Mouse (Mus musculus): Measurements from ENCODE around the gene Uvssa.

Gene Uvssa

GRCm38 (mm10) chr5:33443794-33444193, 65.4 kb downstream of the Uvssa start:
- no peak for DNase-seq

DNA sequence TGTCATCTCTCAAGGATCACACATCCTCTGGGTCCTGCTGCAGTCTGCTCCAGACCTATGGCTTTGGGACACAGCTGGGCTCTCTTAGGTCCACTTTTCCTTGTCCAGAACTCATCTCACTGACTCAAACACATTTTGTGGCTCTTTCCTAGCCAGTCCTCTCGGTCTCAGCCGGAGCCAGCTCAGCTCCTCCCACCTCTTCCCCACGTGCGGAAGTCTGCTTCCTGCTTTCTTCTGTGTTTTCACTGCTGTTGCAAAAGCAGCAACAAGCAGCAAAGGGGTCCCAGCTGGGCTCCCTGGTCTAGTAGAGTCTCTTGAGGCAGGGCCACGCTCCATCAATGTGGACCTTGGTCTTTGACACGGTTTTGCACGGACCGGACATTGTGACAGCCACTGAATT, 77.4 kb downstream of the Uvssa start:
- DNase-seq: no peak

DNA sequence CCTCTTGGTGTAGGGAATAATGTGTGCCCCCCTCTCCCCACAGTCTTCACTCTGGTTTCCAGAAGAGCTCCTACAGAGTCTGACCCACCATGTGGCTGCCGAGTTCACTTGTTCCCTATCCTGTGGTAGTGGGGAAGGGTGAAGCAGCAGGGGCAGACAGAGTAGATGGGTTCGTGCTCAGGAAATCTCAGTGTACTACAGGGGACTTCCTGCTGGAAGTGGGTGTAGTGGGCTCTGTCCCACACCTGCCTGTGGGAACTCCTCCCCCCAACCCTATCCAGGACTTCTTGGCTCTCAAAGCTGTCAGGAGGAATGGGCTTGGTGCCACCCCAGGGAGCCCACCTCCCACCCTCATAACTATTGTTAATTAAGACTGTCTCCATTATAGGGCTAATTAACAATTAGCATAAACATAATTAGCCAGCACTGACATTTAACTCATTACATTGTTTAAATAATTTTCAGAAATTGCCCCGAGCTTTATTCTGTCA, 79.8 kb downstream of the Uvssa start:
- DNase-seq: no peak

DNA sequence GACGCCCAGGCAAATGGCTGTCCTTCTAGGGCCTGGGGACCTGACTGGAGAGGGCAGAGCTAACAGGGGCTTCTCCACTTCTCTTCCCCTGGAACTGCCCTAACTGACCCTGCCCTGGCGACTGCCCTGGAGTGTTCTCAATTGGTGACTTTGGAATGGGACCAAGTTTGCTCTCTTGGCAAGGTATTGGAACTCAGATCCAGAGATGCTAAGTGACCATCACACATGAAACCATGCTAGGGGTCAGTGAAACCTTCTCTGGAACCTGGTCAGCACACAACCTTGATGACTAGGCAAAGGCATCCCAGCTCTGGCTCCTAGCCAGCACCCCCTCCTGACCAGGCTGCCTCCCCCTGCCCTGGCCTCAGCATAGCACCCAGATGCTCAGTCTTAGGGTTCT, 80.8 kb downstream of the Uvssa start:
- DNase-seq: no peak

- DNase-seq: no peak
Observed at GRCm38 (mm10) chr5:33464390-33464789, 86.0 kb downstream of the Uvssa start.

GRCm38 (mm10) chr5:33465464-33465863, 87.1 kb downstream of the Uvssa start:
- DNase-seq: no peak
